Mouse (Mus musculus): ENCODE measurements at regions not wholly inside any gene's neighbourhood (a gene's known extent, or its start where the extent isn't known, plus 50 kb on each side); places are given as distances from the start of the nearest gene placed in this dataset.
A peak's percentile ranks its signal among the peaks of the same experiment; 100 is the strongest.
"Not testable (repeated sequence)": the region's sequence is repeated elsewhere in the genome, so short reads cannot be mapped to it uniquely, and the experiment has no call there.

- DNase-seq = no peak
Measured at GRCm38 (mm10) chr17:60268846-60269245, 1255.7 kb upstream of the Nudt12 start.

GRCm38 (mm10) chr17:60267247-60268216 is 1254.4 kb upstream of the Nudt12 start:
- DNase-seq = no peak

DNA sequence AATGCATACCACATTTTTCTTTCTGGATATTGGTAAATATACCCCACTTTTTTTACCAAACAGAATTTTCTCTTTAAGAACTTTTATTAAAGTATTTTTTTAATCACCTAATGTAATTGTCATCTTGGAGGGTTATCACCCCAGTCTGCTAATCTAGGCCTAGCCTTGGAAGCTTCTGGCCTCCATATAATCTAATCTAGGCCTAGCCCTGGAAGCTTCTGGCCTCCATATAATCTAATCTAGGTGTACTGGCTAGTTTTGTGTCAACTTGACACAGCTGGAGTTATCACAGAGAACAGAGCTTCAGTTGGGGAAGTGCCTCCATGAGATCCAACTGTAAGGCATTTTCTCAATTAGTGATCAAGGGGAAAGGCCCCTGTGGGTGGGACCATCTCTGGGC is 1242.2 kb upstream of the Nudt12 start:
- not testable (repeated sequence) for DNase-seq

- no peak for DNase-seq
Measured at GRCm38 (mm10) chr17:60249923-60250322, 1236.8 kb upstream of the Nudt12 start.

GRCm38 (mm10) chr17:60234519-60234918 is 1221.3 kb upstream of the Nudt12 start:
- DNase-seq = no peak

GRCm38 (mm10) chr17:60197004-60197403 is 1183.8 kb upstream of the Nudt12 start:
- DNase-seq = no peak

- no peak for DNase-seq
Measured at GRCm38 (mm10) chr17:60181241-60181640, 1168.1 kb upstream of the Nudt12 start.

- peak; percentile 6 for DNase-seq
Measured at GRCm38 (mm10) chr17:60180646-60181045, 1167.5 kb upstream of the Nudt12 start.

DNA sequence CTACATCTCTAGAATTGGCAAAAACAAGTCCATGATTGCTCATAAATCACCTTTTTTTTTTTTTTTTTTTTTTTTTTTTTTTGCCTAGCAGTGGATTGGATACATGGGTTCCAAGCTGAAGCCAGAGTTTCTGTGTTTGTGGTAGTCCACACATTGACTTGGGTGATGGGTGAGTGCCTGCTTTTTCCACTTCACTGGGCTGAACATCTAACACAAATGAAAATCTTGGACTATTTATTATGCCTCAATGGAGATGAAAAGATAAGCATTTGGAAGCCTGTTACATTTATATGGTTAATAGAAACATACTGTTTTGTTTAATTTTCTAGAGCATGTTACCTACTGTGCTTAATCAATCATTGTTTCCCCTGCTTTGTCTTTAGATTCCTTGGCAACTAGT is 1152.4 kb upstream of the Nudt12 start:
- DNase-seq = no peak

- no peak for DNase-seq
Measured at GRCm38 (mm10) chr17:60130589-60130988, 1117.4 kb upstream of the Nudt12 start.

DNA sequence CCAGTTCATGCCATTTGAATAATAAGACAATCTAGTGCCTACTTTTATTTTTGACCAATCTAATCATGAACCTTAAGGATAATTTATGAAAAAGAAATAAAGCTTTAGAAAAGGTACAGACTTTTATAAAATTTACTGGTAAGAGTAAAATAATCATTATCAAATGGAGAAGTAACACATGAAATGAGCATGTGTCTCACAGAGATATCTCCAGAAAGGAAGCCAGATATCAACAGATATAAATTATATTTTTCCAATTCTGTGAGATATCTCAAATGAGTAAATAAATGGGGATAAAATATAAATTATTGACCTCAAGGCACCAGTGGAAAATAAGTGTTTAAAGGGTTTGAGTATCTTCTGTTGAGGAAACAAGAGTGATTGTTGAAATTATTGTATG is 1085.6 kb upstream of the Nudt12 start:
- DNase-seq = no peak
